Mouse (Mus musculus): ENCODE data around the gene Aqp9. TPM values are rescaled to one million over a fixed set of nuclear protein-coding genes. Genes with fewer than 3 reads are reported as not detected.

The Aqp9 gene
- total and polyA plus RNA-seq, 2 experiments from 2014 or later, result 0.37 to 2.5 TPM

DNA sequence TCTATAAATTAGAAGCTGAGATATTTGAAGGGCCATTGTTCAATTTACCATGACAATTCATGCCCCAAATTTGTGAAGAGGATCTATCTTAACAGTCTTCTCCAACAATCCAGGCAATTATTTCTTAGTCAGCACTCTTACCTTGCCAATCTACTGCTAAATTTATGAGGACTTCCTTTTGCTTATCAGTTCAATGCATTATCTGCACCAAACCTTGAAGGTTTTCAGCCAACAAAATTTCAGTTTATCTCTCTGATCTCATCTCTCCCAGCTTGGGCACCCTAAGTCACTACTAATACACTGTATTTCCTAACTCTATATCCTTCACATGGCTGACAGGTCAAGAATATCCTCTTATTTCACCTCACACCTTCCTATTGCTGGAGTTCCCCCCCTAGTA is 16.8 kb upstream of the Aqp9 start:
- DNase-seq (ENCODE audit: low spot score) (no peak), ATAC-seq (no peak)
- Histone ChIP-seq H3K27ac (no peak overlapping the region), H3K36me3 (ENCODE audit: insufficient read depth, low read length) (no peaks in the 10 kb centered on the region), H3K4me1 (ENCODE audit: insufficient read depth, low read length) (no peaks in the 10 kb centered on the region), H3K27me3 (ENCODE audit: insufficient read depth, low read length) (no peaks in the 10 kb centered on the region), H3K4me3 (ENCODE audit: low read length) (no peak overlapping the region), H3K9ac (replicated peaks; ENCODE audit: low read length) (no peak overlapping the region), H3K9me3 (ENCODE audit: low read length) (no peaks in the 10 kb centered on the region), H3K4me2 (ENCODE audit: low read depth, low read length) (no peak overlapping the region)
- TF ChIP-seq CTCF (IDR thresholded peaks at IDR 0.05; ENCODE audit: low read depth), result no peak

DNA sequence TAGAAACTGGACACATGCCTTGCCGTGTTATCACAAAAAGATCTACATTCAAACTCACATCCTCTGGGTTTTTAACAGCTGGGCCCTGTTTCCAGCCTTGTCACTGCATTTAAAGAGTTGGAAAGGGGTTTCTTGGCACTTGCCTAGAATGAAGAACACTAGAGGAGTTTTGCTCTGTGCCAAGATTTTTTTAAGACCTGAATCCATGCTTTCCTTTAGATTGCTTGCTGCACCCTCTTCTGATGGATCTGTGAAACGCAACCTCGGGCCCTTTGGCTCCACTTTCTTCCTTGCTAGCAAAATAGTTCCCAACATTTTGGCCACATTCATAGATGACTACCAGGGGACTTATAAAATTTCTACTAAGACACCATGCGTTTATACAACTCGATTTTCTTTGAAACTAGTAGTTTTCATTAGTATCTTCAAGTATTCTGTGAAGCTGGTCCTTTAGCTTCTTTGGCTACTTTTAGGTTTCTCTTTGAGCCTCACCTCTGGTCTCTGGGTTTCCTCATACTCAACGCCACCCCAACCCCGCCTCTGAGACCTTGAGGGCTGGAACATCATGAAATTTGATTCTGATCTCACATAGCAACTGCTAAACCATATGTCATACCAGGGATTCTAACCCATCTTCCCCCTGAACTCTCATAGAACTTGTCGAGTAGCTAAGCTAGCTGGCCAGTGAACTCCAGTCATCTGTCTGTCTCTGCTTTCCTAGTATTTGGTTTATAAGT is 11.7 kb upstream of the Aqp9 start:
- Histone ChIP-seq H3K36me3 (ENCODE audit: insufficient read depth, low read length) (no peaks in the 10 kb centered on the region), H3K4me3 (ENCODE audit: low read length) (no peak overlapping the region), H3K9ac (replicated peaks; ENCODE audit: low read length) (no peak overlapping the region), H3K27me3 (ENCODE audit: insufficient read depth, low read length) (no peaks in the 10 kb centered on the region), H3K4me1 (ENCODE audit: insufficient read depth, low read length) (no peaks in the 10 kb centered on the region), H3K4me2 (ENCODE audit: low read depth, low read length) (no peak overlapping the region), H3K9me3 (ENCODE audit: low read length) (no peaks in the 10 kb centered on the region), H3K27ac (no peak overlapping the region)
- peak; percentile 51 for TF ChIP-seq CTCF (IDR thresholded peaks at IDR 0.05; ENCODE audit: low read depth)
- 73% methylated on average over 8 of the region's 8 CpGs for WGBS
- ATAC-seq (no peak), DNase-seq (ENCODE audit: low spot score) (peak; percentile 56)

DNA sequence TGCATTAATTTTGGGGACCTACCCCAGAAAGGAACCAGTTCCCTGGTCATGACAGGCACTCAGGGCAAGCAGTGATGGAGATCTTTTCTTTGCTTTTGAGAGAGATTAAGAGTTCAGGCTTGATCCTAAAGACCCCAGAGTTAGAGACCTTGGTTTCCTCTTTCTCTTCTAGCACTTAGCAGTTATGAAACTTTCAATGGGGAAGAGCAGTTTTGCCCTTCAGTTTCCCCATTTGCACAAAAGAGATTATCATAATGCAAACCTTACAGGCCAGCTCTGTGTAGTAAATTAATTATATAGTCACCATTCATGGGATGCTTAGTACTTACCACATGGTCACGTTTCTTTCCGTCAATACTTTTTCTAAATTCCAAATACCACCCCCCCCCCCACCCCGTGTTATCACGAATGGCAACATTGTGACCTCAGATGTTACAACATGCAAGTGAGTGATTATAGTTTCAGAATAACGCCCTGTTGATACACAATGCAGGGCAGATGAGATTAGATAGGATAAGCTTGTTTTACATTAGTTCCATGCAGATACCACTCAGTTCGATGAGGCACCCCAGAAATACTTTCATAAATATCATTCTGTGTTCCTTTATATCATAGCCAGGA is 10.9 kb upstream of the Aqp9 start:
- no peaks in the 10 kb centered on the region for H3K4me1 ChIP-seq (ENCODE audit: insufficient read depth, low read length)

DNA sequence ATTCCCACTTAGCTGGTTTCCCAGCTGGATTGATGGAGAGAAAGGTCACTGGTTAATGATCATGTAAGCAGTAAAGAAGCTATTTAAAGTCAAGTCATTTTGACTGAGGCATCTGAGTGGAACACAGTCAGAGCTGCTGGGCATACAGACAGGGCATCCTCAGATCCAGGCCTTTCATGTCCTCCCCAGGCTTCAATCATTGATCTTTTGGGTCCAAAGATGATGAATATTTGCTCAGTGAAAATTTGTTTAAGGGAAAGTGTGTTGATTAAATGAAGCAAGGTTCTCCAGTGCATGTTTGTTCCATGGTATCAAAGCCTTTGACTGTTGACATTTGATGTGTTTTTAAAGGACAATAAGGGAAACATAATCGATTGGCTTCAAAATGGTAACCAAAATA is 7.2 kb upstream of the Aqp9 start:
- no peak overlapping the region for H3K27ac ChIP-seq
- 94% methylated on average over 1 of the region's 1 CpGs for WGBS
- no peak overlapping the region for H3K9ac ChIP-seq (replicated peaks; ENCODE audit: low read length)
- H3K36me3 ChIP-seq (ENCODE audit: insufficient read depth, low read length), result no peaks in the 10 kb centered on the region
- H3K4me1 ChIP-seq (ENCODE audit: insufficient read depth, low read length), result no peaks in the 10 kb centered on the region
- H3K4me2 ChIP-seq (ENCODE audit: low read depth, low read length), result no peak overlapping the region
- no peak for TF ChIP-seq CTCF (IDR thresholded peaks at IDR 0.05; ENCODE audit: low read depth)
- DNase-seq (ENCODE audit: low spot score) (no peak), ATAC-seq (no peak)
- H3K9me3 ChIP-seq (ENCODE audit: low read length), result no peaks in the 10 kb centered on the region
- H3K27me3 ChIP-seq (ENCODE audit: insufficient read depth, low read length), result no peaks in the 10 kb centered on the region
- H3K4me3 ChIP-seq (ENCODE audit: low read length), result no peak overlapping the region

More for the DNA sequence above, 10.9 kb upstream of the Aqp9 start:
- no peak overlapping the region for H3K4me2 ChIP-seq (ENCODE audit: low read depth, low read length)
- no peak overlapping the region for H3K9ac ChIP-seq (replicated peaks; ENCODE audit: low read length)
- ATAC-seq, result no peak
- H3K4me3 ChIP-seq (ENCODE audit: low read length), result no peak overlapping the region
- no peaks in the 10 kb centered on the region for H3K36me3 ChIP-seq (ENCODE audit: insufficient read depth, low read length)
- WGBS, result 85% methylated on average over 6 of the region's 6 CpGs
- H3K27me3 ChIP-seq (ENCODE audit: insufficient read depth, low read length), result no peaks in the 10 kb centered on the region
- H3K27ac ChIP-seq, result no peak overlapping the region
- TF ChIP-seq CTCF (IDR thresholded peaks at IDR 0.05; ENCODE audit: low read depth), result no peak
- no peaks in the 10 kb centered on the region for H3K9me3 ChIP-seq (ENCODE audit: low read length)
- no peak for DNase-seq (ENCODE audit: low spot score)

DNA sequence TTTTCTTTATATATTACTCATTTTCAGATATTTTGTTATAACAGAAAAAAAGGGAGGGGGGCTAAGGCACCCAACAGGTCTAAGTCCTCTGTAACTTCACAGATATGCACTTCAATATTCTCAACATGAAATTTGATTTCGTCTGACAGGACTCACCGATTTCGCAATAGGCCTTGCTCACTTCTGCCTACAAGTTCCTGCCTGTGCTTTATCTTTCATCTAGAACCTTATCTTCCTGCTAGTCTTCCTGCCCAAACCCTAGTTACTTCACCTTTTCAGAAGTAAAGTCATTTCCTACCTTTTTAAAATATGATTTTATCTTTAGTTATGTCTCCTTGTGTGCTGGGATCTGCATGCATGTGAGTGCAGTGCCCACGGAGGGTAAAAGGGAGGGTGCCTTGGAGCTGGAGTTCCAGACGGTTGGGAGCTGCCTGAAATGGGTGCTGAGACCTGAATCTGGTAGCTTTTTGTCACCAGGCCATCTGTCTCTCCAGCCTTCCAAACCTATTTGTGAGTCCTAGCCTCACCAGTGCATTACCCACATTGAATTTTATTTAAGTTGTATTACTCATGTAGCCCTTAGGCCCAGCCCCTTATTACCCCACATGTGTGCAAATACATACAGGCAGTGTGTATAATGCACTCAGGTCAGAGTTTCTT is 6.0 kb upstream of the Aqp9 start:
- Histone ChIP-seq H3K9me3 (ENCODE audit: low read length) (no peaks in the 10 kb centered on the region), H3K4me3 (ENCODE audit: low read length) (no peak overlapping the region), H3K36me3 (ENCODE audit: insufficient read depth, low read length) (no peaks in the 10 kb centered on the region), H3K27ac (no peak overlapping the region), H3K27me3 (ENCODE audit: insufficient read depth, low read length) (no peaks in the 10 kb centered on the region), H3K4me2 (ENCODE audit: low read depth, low read length) (no peak overlapping the region), H3K9ac (replicated peaks; ENCODE audit: low read length) (no peak overlapping the region), H3K4me1 (ENCODE audit: insufficient read depth, low read length) (no peaks in the 10 kb centered on the region)
- WGBS, result 80% methylated on average over 5 of the region's 5 CpGs
- no peak for TF ChIP-seq CTCF (IDR thresholded peaks at IDR 0.05; ENCODE audit: low read depth)
- no peak for DNase-seq (ENCODE audit: low spot score)
- ATAC-seq, result no peak

DNA sequence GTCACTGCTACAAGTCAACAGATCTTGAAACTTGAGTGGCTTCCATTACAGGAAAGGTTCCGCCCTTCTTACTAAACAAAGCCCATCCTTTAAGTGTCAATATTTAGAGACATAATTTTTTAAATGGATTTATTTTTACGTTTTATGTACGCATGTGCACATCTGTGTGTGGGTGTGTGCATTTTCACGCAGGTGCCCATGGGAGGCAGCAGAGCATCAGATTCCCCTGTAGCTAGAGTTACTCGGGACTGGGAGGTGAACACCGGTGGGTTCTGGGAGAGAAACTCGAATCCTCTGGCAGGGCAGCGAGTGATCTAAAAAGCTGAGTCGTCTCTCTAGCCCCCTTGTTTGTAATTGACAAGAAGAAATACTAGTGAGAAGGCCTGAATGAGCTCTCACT is 5.1 kb upstream of the Aqp9 start:
- H3K36me3 ChIP-seq (ENCODE audit: insufficient read depth, low read length), result no peaks in the 10 kb centered on the region
- H3K27me3 ChIP-seq (ENCODE audit: insufficient read depth, low read length), result no peaks in the 10 kb centered on the region
- H3K4me2 ChIP-seq (ENCODE audit: low read depth, low read length), result no peak overlapping the region
- 0 out of 2 replicates have a peak, but pooled peaks have one; percentile 3 for TF ChIP-seq CTCF (IDR thresholded peaks at IDR 0.05; ENCODE audit: low read depth)
- no peak overlapping the region for H3K9ac ChIP-seq (replicated peaks; ENCODE audit: low read length)
- no peaks in the 10 kb centered on the region for H3K4me1 ChIP-seq (ENCODE audit: insufficient read depth, low read length)
- no peak for DNase-seq (ENCODE audit: low spot score)
- H3K27ac ChIP-seq, result no peak overlapping the region
- no peaks in the 10 kb centered on the region for H3K9me3 ChIP-seq (ENCODE audit: low read length)
- H3K4me3 ChIP-seq (ENCODE audit: low read length), result no peak overlapping the region
- WGBS, result 63% methylated on average over 9 of the region's 9 CpGs
- no peak for ATAC-seq
